Mouse (Mus musculus) olfactory bulb, adult 2 months (tissue): ENCODE measurements around the gene Fars2. TPM values are rescaled to one million over a fixed set of nuclear protein-coding genes. Genes with fewer than 3 reads are reported as not detected.

Source experiments
- H3K27ac ChIP-seq: fragments of 200-500 bp; 2 replicates; pipeline ENCODE4 v1.5.1; 2012; ENCODE audit warnings: low read depth, low read length; ENCODE audit not compliant: insufficient read depth
- H3K4me1 ChIP-seq: fragments of 200-500 bp; 2 replicates; pipeline ENCODE4 v1.6.1; 2012; ENCODE audit warnings: low read length; ENCODE audit not compliant: control insufficient read depth, insufficient read depth
- H3K4me3 ChIP-seq: fragments of 200-500 bp; 2 replicates; pipeline ENCODE4 v1.5.1; 2012; ENCODE audit warnings: mild to moderate bottlenecking, low read depth, low read length, moderate library complexity; ENCODE audit not compliant: insufficient read depth
- CTCF ChIP-seq: fragments of 200-500 bp; IDR thresholded peaks from 2 replicates; pipeline ENCODE4 v1.5.1; 2012; ENCODE audit warnings: low read depth, mild to moderate bottlenecking, low read length, moderate library complexity; ENCODE audit not compliant: insufficient read depth
- POLR2A ChIP-seq: fragments of 200-500 bp; IDR thresholded peaks from 2 replicates; pipeline ENCODE4 v1.6.1; 2012; ENCODE audit warnings: mild to moderate bottlenecking, low read depth, low read length, moderate library complexity; ENCODE audit not compliant: insufficient read depth
- WGBS: fragments of 180-500 bp; shearing (Covaris S2); methylation state at CpG from one replicate; pipeline ENCODE4 v1.1.7; 2018; 5-methylcytosine and 5-hydroxymethylcytosine counted together
- polyA plus RNA-seq: library from polyadenylated mRNA; stranded (reverse); fragments of >200 nt; gene quantifications from 2 replicates; pipeline ENCODE4 v1.2.4, GENCODE M21; 2012; ENCODE audit warnings: low replicate concordance; ENCODE audit not compliant: missing spikeins, insufficient read depth, insufficient read length

Gene Fars2
- polyA plus RNA-seq, 1 experiment, result not detected

- H3K4me3 ChIP-seq, result no peak overlapping the region
- WGBS, result 35% methylated on average over 7 of the region's 7 CpGs
- H3K4me1 ChIP-seq, result peaks cover 9% of the 10 kb centered on the region; the same call in 1 of the 2 replicates
- no peak for TF ChIP-seq POLR2A
- TF ChIP-seq CTCF, result no peak
- no peak overlapping the region for H3K27ac ChIP-seq
Measured at GRCm38 (mm10) chr13:36533518-36533917, 416.3 kb downstream of the Fars2 start.

DNA sequence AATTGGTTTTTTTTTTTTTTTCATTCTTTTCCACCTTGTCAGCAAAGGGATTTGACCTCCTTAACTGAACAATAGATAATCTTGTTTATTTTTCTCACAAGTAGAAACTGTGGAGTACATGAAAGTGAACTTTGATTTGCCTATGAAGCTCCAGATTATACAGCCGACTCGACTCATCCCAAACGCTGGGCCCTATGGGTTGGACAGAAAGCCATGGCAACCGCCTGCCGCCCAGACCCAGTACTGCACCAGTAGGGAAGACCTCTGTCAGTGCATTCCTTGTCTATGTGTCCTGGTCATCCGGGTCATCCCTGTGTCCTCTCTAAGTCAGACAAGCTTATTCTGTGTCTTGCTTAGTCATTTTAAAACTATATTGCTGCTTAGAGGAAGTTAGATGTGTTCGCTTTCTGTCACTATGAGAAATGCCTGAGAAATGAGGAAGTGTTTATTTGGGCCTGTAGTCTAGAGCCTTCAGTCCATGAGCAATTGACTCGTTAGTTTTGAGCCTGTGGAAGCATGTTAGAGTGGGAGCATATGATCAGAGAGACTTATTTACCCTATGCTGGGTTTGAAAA, 416.8 kb downstream of the Fars2 start:
- no peak overlapping the region for H3K4me3 ChIP-seq

GRCm38 (mm10) chr13:36537580-36537979, 420.4 kb downstream of the Fars2 start:
- H3K4me3 ChIP-seq, result no peak overlapping the region
- H3K27ac ChIP-seq, result no peak overlapping the region
- no peak for TF ChIP-seq CTCF
- WGBS, result 82% methylated on average over 3 of the region's 3 CpGs
- H3K4me1 ChIP-seq, result peaks cover 9% of the 10 kb centered on the region; the same call in 1 of the 2 replicates

More for the DNA sequence above, 416.8 kb downstream of the Fars2 start:
- no peak overlapping the region for H3K27ac ChIP-seq
- H3K4me1 ChIP-seq, result peaks cover 9% of the 10 kb centered on the region; the same call in 1 of the 2 replicates
- TF ChIP-seq CTCF, result no peak
- TF ChIP-seq POLR2A, result no peak
- WGBS, result 80% methylated on average over 8 of the region's 8 CpGs

DNA sequence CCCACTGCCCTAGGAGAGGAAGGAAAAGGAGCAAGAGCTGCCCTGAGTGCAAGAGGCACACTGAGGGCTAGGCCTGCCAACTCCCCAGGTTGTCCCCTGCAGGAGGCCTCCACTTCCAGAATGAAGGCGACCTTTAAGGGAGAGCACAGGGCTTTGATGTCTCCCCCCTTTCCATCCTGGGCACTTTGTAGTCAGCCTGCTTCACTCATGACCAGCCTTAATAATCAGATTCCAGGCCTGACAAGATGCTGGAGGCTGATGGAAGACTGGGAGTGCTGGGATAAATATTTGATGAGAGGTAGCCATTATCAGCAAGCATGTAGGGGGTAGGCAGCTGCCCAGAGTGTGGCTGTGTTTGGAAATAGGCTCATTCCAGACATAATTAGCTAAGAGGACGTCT, 421.2 kb downstream of the Fars2 start:
- TF ChIP-seq CTCF, result no peak
- no peak for TF ChIP-seq POLR2A
- H3K4me1 ChIP-seq, result peaks cover 9% of the 10 kb centered on the region; the same call in 1 of the 2 replicates
- 75% methylated on average over 2 of the region's 2 CpGs for WGBS
- no peak overlapping the region for H3K27ac ChIP-seq
- H3K4me3 ChIP-seq, result no peak overlapping the region

GRCm38 (mm10) chr13:36540231-36540630, 423.0 kb downstream of the Fars2 start:
- Histone ChIP-seq H3K4me1 (peaks cover 5% of the 10 kb centered on the region; the same call in 1 of the 2 replicates), H3K27ac (no peak overlapping the region), H3K4me3 (no peak overlapping the region)
- TF ChIP-seq CTCF (no peak), POLR2A (no peak)
- WGBS, result 81% methylated on average over 10 of the region's 10 CpGs

DNA sequence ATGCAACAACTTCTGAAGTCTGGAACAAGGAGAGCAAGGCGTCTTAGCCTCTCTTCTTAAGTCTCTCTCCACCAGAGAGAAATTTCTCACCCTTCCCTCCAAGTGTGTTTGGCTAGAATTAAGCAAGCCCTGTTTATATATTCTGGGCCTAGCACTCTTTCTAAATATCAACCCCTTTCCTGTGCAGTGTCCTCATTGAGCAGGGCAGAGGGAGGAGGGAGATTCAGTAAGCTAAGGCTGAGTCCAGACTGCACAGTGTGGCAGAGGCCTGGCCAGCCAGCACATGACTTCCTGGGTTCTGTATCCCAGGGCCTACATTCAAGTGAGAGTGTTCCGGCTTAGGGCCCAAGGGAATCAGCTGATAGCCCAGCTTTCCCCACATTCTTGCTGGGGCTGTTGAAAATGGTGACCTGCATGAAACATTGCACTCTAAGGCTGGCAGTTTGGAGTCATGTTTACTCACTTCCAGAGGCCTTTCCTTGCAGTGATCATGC, 424.1 kb downstream of the Fars2 start:
- 92% methylated on average over 2 of the region's 2 CpGs for WGBS
- TF ChIP-seq CTCF (no peak), POLR2A (no peak)
- no peak overlapping the region for H3K4me3 ChIP-seq
- H3K27ac ChIP-seq, result no peak overlapping the region
- peaks cover 5% of the 10 kb centered on the region; the same call in 1 of the 2 replicates for H3K4me1 ChIP-seq

DNA sequence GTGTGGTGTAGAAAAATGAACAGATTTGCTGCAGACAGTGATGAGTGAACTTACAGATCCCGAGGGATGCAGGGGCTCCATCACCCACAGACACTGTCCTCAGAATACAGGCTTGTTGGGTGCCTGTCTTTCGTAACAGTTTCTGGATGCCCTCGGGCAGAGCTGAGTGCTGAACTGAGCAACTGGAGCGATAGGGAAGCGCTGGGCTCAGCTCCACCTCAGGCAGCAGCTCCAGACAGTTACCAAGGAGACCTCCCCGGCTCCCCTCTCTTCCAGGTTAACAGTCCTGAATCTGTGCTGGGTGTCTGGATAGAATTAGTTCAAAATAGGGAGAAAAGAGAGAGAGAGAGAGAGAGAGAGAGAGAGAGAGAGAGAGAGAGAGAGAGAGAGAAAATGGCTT, 433.5 kb downstream of the Fars2 start:
- Histone ChIP-seq H3K27ac (no peak overlapping the region), H3K4me1 (peaks cover 2% of the 10 kb centered on the region; the same call in 1 of the 2 replicates), H3K4me3 (no peak overlapping the region)
- 38% methylated on average over 6 of the region's 6 CpGs for WGBS
- TF ChIP-seq POLR2A (no peak), CTCF (no peak)

GRCm38 (mm10) chr13:36552522-36553246, 435.5 kb downstream of the Fars2 start:
- TF ChIP-seq POLR2A (no peak), CTCF (no peak)
- Histone ChIP-seq H3K4me1 (peaks cover 2% of the 10 kb centered on the region; the same call in 1 of the 2 replicates), H3K27ac (no peak overlapping the region), H3K4me3 (no peak overlapping the region)
- WGBS, result 89% methylated on average over 3 of the region's 3 CpGs

- Histone ChIP-seq H3K4me1 (peaks cover 2% of the 10 kb centered on the region; the same call in 1 of the 2 replicates), H3K27ac (no peak overlapping the region), H3K4me3 (no peak overlapping the region)
- TF ChIP-seq POLR2A (no peak), CTCF (no peak)
- 91% methylated on average over 5 of the region's 5 CpGs for WGBS
Measured at GRCm38 (mm10) chr13:36553247-36553642, 436.0 kb downstream of the Fars2 start.
